In genomic region chr1:191663603-191664002, GRCm38 (mm10) we compare ENCODE assay signal across 23 mouse cellular contexts. TPM values are rescaled to one million over a fixed set of nuclear protein-coding genes. Genes with fewer than 3 reads are reported as not detected.
DNase-seq lines count a peak whose midpoint lies in the region; ATAC-seq lines count a peak whose summit lies in the region.
"Had no signal": no experiment of that assay in that cellular context is flagged by ENCODE, and none has a peak within 500 bp of the region (broad histone marks: within the 10 kb centered on the region; RNA-seq: fewer than 3 reads in every experiment).

No protein-coding gene starts in this region.

- H3K4me2 ChIP-seq in kidney, embryonic 15.5 days, result peak overlapping the region; percentile 30
- H3K4me2 ChIP-seq in liver, embryonic 16.5 days (ENCODE audit: low read depth, low read length), result 0 out of 2 replicates have a peak overlapping the region, but pooled peaks have one; percentile 10
- no peak overlapping the region for H3K4me2 ChIP-seq in liver, embryonic 11.5 days
- peak overlapping the region; percentile 16; the same call in 1 of the 2 replicates for H3K4me2 ChIP-seq in lung, embryonic 16.5 days (ENCODE audit: low read depth, low read length)
- H3K4me2 ChIP-seq: embryonic facial prominence, embryonic 15.5 days; heart, embryonic 11.5 days; heart, embryonic 15.5 days had no signal

- DNase-seq in kidney, postnatal 36 days, result no peak
- DNase-seq in liver, embryonic 11.5 days (ENCODE audit: low spot score), result no peak
- DNase-seq in lung, postnatal 14 days, result no peak
- peak; percentile 37 for DNase-seq in yolk sac, embryonic 10.5 days (ENCODE audit: low spot score)
- no peak for DNase-seq in cerebellum, postnatal 10 days
- DNase-seq: adrenal gland, adult 8-10 months; adrenal gland, postnatal 36 days; cerebellum, adult 2 months; cerebellum, postnatal 14 days; embryo, embryonic 11 days; gastrocnemius, postnatal 36 days; heart, adult 18-20 months; heart, postnatal 14 days had no signal

- no peaks in the 10 kb centered on the region for H3K27me3 ChIP-seq in kidney, embryonic 15.5 days
- H3K27me3 ChIP-seq in liver, embryonic 16.5 days (ENCODE audit: control insufficient read depth, insufficient read depth, low read depth, low read length), result no peaks in the 10 kb centered on the region
- H3K27me3 ChIP-seq in liver, embryonic 11.5 days (replicated peaks; ENCODE audit: control insufficient read depth, insufficient read depth, low read length), result no peaks in the 10 kb centered on the region
- no peaks in the 10 kb centered on the region for H3K27me3 ChIP-seq in lung, embryonic 16.5 days (ENCODE audit: control insufficient read depth, insufficient read depth, low read depth, low read length)
- H3K27me3 ChIP-seq: embryonic facial prominence, embryonic 15.5 days; heart, embryonic 15.5 days had no signal

- no peak overlapping the region for H3K4me3 ChIP-seq in kidney, embryonic 15.5 days (replicated peaks)
- no peak overlapping the region for H3K4me3 ChIP-seq in liver, embryonic 16.5 days (ENCODE audit: low read depth, low read length)
- no peak overlapping the region for H3K4me3 ChIP-seq in liver, embryonic 11.5 days (ENCODE audit: low read depth, low read length)
- H3K4me3 ChIP-seq in lung, embryonic 16.5 days (ENCODE audit: low read length), result no peak overlapping the region
- H3K4me3 ChIP-seq: embryonic facial prominence, embryonic 15.5 days; erythroblast, embryonic 14.5 days; forebrain, embryonic 10.5 days; heart, embryonic 15.5 days had no signal

- H3K9ac ChIP-seq in kidney, embryonic 15.5 days, result no peak overlapping the region
- no peak overlapping the region for H3K9ac ChIP-seq in liver, embryonic 16.5 days (ENCODE audit: low read depth, low read length)
- no peak overlapping the region for H3K9ac ChIP-seq in liver, embryonic 11.5 days (ENCODE audit: low read depth, low read length)
- H3K9ac ChIP-seq in lung, embryonic 16.5 days (ENCODE audit: low read length), result no peak overlapping the region
- H3K9ac ChIP-seq: embryonic facial prominence, embryonic 15.5 days; heart, embryonic 15.5 days had no signal

- H3K4me1 ChIP-seq in kidney, embryonic 15.5 days, result peaks cover 40% of the 10 kb centered on the region
- no peaks in the 10 kb centered on the region; the same call in 1 of the 2 replicates for H3K4me1 ChIP-seq in liver, embryonic 16.5 days (ENCODE audit: control insufficient read depth, low read depth, low read length)
- peaks cover 6% of the 10 kb centered on the region for H3K4me1 ChIP-seq in liver, embryonic 11.5 days (replicated peaks; ENCODE audit: control insufficient read depth, insufficient read depth, low read length)
- H3K4me1 ChIP-seq in lung, embryonic 16.5 days (replicated peaks; ENCODE audit: control insufficient read depth, insufficient read depth, low read length), result peaks cover 5% of the 10 kb centered on the region; the same call in 1 of the 2 replicates

- no peaks in the 10 kb centered on the region for H3K36me3 ChIP-seq in kidney, embryonic 15.5 days
- no peaks in the 10 kb centered on the region for H3K36me3 ChIP-seq in liver, embryonic 16.5 days (ENCODE audit: control insufficient read depth, insufficient read depth)
- no peaks in the 10 kb centered on the region for H3K36me3 ChIP-seq in liver, embryonic 11.5 days (ENCODE audit: control insufficient read depth, insufficient read depth, low read length)
- no peaks in the 10 kb centered on the region for H3K36me3 ChIP-seq in lung, embryonic 16.5 days (ENCODE audit: control insufficient read depth, insufficient read depth, low read length)
- H3K36me3 ChIP-seq: embryonic facial prominence, embryonic 15.5 days; forebrain, embryonic 10.5 days; G1E; heart, embryonic 15.5 days had no signal

- no peaks in the 10 kb centered on the region for H3K9me3 ChIP-seq in kidney, embryonic 15.5 days (replicated peaks)
- H3K9me3 ChIP-seq in liver, embryonic 16.5 days (replicated peaks; ENCODE audit: control insufficient read depth, low read length), result no peaks in the 10 kb centered on the region
- no peaks in the 10 kb centered on the region for H3K9me3 ChIP-seq in liver, embryonic 11.5 days (ENCODE audit: control insufficient read depth, low read length)
- H3K9me3 ChIP-seq in lung, embryonic 16.5 days (ENCODE audit: control insufficient read depth, low read length), result no peaks in the 10 kb centered on the region
- H3K9me3 ChIP-seq: embryonic facial prominence, embryonic 15.5 days; forebrain, embryonic 10.5 days; G1E; heart, embryonic 15.5 days had no signal

- WGBS in kidney, embryonic 15.5 days, result 31% methylated on average over 6 of the region's 6 CpGs
- 66% methylated on average over 6 of the region's 6 CpGs for WGBS in liver, embryonic 16.5 days (ENCODE audit: insufficient replicate concordance)
- WGBS in liver, embryonic 11.5 days, result 79% methylated on average over 6 of the region's 6 CpGs
- 54% methylated on average over 6 of the region's 6 CpGs for WGBS in lung, embryonic 16.5 days

- no peak; the same call in 1 of the 2 replicates for ATAC-seq in kidney, embryonic 15.5 days (replicated peaks; ENCODE audit: low FRiP score)
- 0 out of 2 replicates have a peak, but pooled peaks have one; percentile 7 for ATAC-seq in liver, embryonic 16.5 days (ENCODE audit: low read depth)
- ATAC-seq in liver, embryonic 11.5 days (replicated peaks; ENCODE audit: low FRiP score), result no peak
- no peak for ATAC-seq in lung, embryonic 16.5 days (ENCODE audit: low read depth)
- ATAC-seq: forebrain, embryonic 14.5 days had no signal

- peak overlapping the region; percentile 89 for H3K27ac ChIP-seq in kidney, embryonic 15.5 days
- H3K27ac ChIP-seq in liver, embryonic 16.5 days (ENCODE audit: low read length), result 0 out of 2 replicates have a peak overlapping the region, but pooled peaks have one; percentile 16
- no peak overlapping the region for H3K27ac ChIP-seq in liver, embryonic 11.5 days (ENCODE audit: low read depth, low read length)
- no peak overlapping the region; the same call in 1 of the 2 replicates for H3K27ac ChIP-seq in lung, embryonic 16.5 days (ENCODE audit: low read length)
- H3K27ac ChIP-seq: embryonic facial prominence, embryonic 15.5 days; forebrain, embryonic 10.5 days; heart, embryonic 15.5 days had no signal

RNA-seq across cellular contexts. Expression of gene Lpgat1, which starts 54.0 kb away (rescaled TPM):
- polyA plus RNA-seq in kidney, embryonic 15.5 days (2015; fragmentation: Nextera tagmentation; extraction: Ambion mirVana), result 18.5 and 20.9 TPM in 2 replicates
- polyA plus RNA-seq in liver, embryonic 16.5 days (2015; fragmentation: Nextera tagmentation; extraction: Ambion mirVana), result 4.5 and 5.3 TPM in 2 replicates
- 22.1 and 25.5 TPM in 2 replicates for polyA plus RNA-seq in liver, embryonic 11.5 days (2014; fragmentation: Nextera tagmentation; extraction: Ambion mirVana)
- polyA plus RNA-seq in lung, embryonic 16.5 days (2015; fragmentation: Nextera tagmentation; extraction: Ambion mirVana), result 11.3 and 12.4 TPM in 2 replicates
- polyA plus RNA-seq: G1E had no signal

Comparison
In these comparisons a context has a peak if more than half of its experiments do, and no peak if none do; other contexts are left out.
1. H3K27ac ChIP-seq: peak in kidney, embryonic 15.5 days (single experiment) and liver, embryonic 16.5 days (single experiment); none in liver, embryonic 11.5 days (single experiment) and lung, embryonic 16.5 days (single experiment).